Comparison of ENCODE assay signal across 8 mouse cellular contexts in genomic region chr10:110921890-110922289, GRCm38 (mm10). TPM values are rescaled to one million over a fixed set of nuclear protein-coding genes. Genes with fewer than 3 reads are reported as not detected.
DNase-seq lines count a peak whose midpoint lies in the region; ATAC-seq and TF ChIP-seq lines count a peak whose summit lies in the region.

No protein-coding gene starts in this region.

- intact Hi-C loops in gastrocnemius, adult 2 months (cut with DNase I) = no loop called here

- H3K4me3 ChIP-seq in gastrocnemius, adult 2 months = peak overlapping the region; percentile 84
- no peak overlapping the region for H3K4me3 ChIP-seq in neural tube, embryonic 11.5 days (ENCODE audit: low read depth, low read length)
- no peak overlapping the region for H3K4me3 ChIP-seq in liver, embryonic 13.5 days (replicated peaks)
- H3K4me3 ChIP-seq in stomach, postnatal 0 days (ENCODE audit: low read depth, low read length) = peak overlapping the region; percentile 17

- no peaks in the 10 kb centered on the region for H3K27me3 ChIP-seq in neural tube, embryonic 11.5 days (ENCODE audit: control insufficient read depth, insufficient read depth, low read length)
- H3K27me3 ChIP-seq in liver, embryonic 13.5 days = peaks cover 32% of the 10 kb centered on the region
- no peaks in the 10 kb centered on the region for H3K27me3 ChIP-seq in stomach, postnatal 0 days (ENCODE audit: control insufficient read depth, insufficient read depth, low read length)

- WGBS in neural tube, embryonic 11.5 days = 58% methylated on average over 3 of the region's 3 CpGs
- WGBS in liver, embryonic 13.5 days (ENCODE audit: insufficient replicate concordance) = 51% methylated on average over 3 of the region's 3 CpGs
- WGBS in stomach, postnatal 0 days = 52% methylated on average over 3 of the region's 3 CpGs

- no peaks in the 10 kb centered on the region for H3K36me3 ChIP-seq in neural tube, embryonic 11.5 days (ENCODE audit: control insufficient read depth, insufficient read depth, low read length)
- H3K36me3 ChIP-seq in liver, embryonic 13.5 days = no peaks in the 10 kb centered on the region
- H3K36me3 ChIP-seq in stomach, postnatal 0 days (ENCODE audit: control insufficient read depth, insufficient read depth, low read length) = no peaks in the 10 kb centered on the region

- no peak overlapping the region for H3K27ac ChIP-seq in gastrocnemius, adult 2 months
- H3K27ac ChIP-seq in neural tube, embryonic 11.5 days (ENCODE audit: low read depth, low read length) = no peak overlapping the region
- no peak overlapping the region for H3K27ac ChIP-seq in liver, embryonic 13.5 days
- H3K27ac ChIP-seq in stomach, postnatal 0 days (replicated peaks) = no peak overlapping the region

- H3K4me1 ChIP-seq in neural tube, embryonic 11.5 days (ENCODE audit: control insufficient read depth, insufficient read depth, low read length) = peaks cover 8% of the 10 kb centered on the region
- H3K4me1 ChIP-seq in liver, embryonic 13.5 days (replicated peaks) = peaks cover 36% of the 10 kb centered on the region
- peaks cover 6% of the 10 kb centered on the region; the same call in 1 of the 2 replicates for H3K4me1 ChIP-seq in stomach, postnatal 0 days (replicated peaks; ENCODE audit: control insufficient read depth, insufficient read depth)

- H3K9me3 ChIP-seq in neural tube, embryonic 11.5 days (ENCODE audit: control insufficient read depth, low read length) = no peaks in the 10 kb centered on the region
- no peaks in the 10 kb centered on the region for H3K9me3 ChIP-seq in liver, embryonic 13.5 days (replicated peaks)
- no peaks in the 10 kb centered on the region for H3K9me3 ChIP-seq in stomach, postnatal 0 days (ENCODE audit: control insufficient read depth, low read length)

- no peak for TF ChIP-seq EP300 in stomach, postnatal 0 days (optimal IDR thresholded peaks at IDR 0.05)

- H3K9ac ChIP-seq in neural tube, embryonic 11.5 days (ENCODE audit: low read length) = no peak overlapping the region
- no peak overlapping the region for H3K9ac ChIP-seq in liver, embryonic 13.5 days
- no peak overlapping the region for H3K9ac ChIP-seq in stomach, postnatal 0 days (ENCODE audit: low read length)

- no peak for ATAC-seq in neural tube, embryonic 11.5 days (ENCODE audit: insufficient read depth, low FRiP score, low TSS enrichment)
- no peak for ATAC-seq in liver, embryonic 13.5 days (ENCODE audit: low read depth)
- no peak for ATAC-seq in stomach, postnatal 0 days (ENCODE audit: low FRiP score, low TSS enrichment)

- no peak for DNase-seq in gastrocnemius, adult 2 months
- no peak for DNase-seq in gastrocnemius, postnatal 25 days
- DNase-seq in neural tube, embryonic 11.5 days (ENCODE audit: low spot score) = no peak
- DNase-seq in neural tube, embryonic 10.5 days (ENCODE audit: extremely low spot score, low spot score) = no peak
- no peak for DNase-seq in liver, embryonic 13.5 days
- no peak for DNase-seq in stomach, postnatal 0 days (ENCODE audit: low spot score)
- no peak for DNase-seq in thymus, adult 18-20 months
- no peak for DNase-seq in layer of hippocampus, adult 9-10 months (ENCODE audit: low spot score)

- no peak for TF ChIP-seq CTCF in gastrocnemius, adult 2 months (IDR thresholded peaks at IDR 0.05)
- TF ChIP-seq CTCF in stomach, postnatal 0 days (IDR thresholded peaks at IDR 0.05; ENCODE audit: low read depth) = no peak

- peak overlapping the region; percentile 84 for H3K4me2 ChIP-seq in neural tube, embryonic 11.5 days (ENCODE audit: low read depth)
- H3K4me2 ChIP-seq in liver, embryonic 13.5 days = 0 out of 2 replicates have a peak overlapping the region, but pooled peaks have one; percentile 12
- peak overlapping the region; percentile 89 for H3K4me2 ChIP-seq in stomach, postnatal 0 days (replicated peaks; ENCODE audit: low read depth)

RNA-seq across cellular contexts. Expression of gene Csrp2, which starts 2.3 kb away (rescaled TPM):
- 1 to 10 TPM; 4.1 to 6.2 TPM for total RNA-seq in gastrocnemius, adult 2 months (2021)
- total RNA-seq in gastrocnemius, postnatal 25 days (2021) = 10 to 100 TPM in 1 of 2 experiments, 1 to 10 TPM in 1; 8.8 to 15.2 TPM
- 152 and 165 TPM in 2 replicates for polyA plus RNA-seq in neural tube, embryonic 11.5 days (2014; fragmentation: Nextera tagmentation; extraction: Ambion mirVana)
- polyA plus RNA-seq in liver, embryonic 13.5 days (2015; fragmentation: Nextera tagmentation; extraction: Ambion mirVana) = 19.7 and 21.6 TPM in 2 replicates
- polyA plus RNA-seq in stomach, postnatal 0 days (2015; fragmentation: Nextera tagmentation; extraction: Ambion mirVana) = 185 and 191 TPM in 2 replicates

Comparison
In these comparisons a context has a peak if more than half of its experiments do, and no peak if none do; other contexts are left out.
1. H3K4me3 ChIP-seq: peak in gastrocnemius, adult 2 months (single experiment) and stomach, postnatal 0 days (single experiment); none in neural tube, embryonic 11.5 days (single experiment) and liver, embryonic 13.5 days (single experiment).
2. H3K4me2 ChIP-seq: peak in every context shown above with its lines; median percentile 89 in stomach, postnatal 0 days; 84 in neural tube, embryonic 11.5 days; 12 in liver, embryonic 13.5 days.